Mouse (Mus musculus): ENCODE results near the gene CN725425.

DNA sequence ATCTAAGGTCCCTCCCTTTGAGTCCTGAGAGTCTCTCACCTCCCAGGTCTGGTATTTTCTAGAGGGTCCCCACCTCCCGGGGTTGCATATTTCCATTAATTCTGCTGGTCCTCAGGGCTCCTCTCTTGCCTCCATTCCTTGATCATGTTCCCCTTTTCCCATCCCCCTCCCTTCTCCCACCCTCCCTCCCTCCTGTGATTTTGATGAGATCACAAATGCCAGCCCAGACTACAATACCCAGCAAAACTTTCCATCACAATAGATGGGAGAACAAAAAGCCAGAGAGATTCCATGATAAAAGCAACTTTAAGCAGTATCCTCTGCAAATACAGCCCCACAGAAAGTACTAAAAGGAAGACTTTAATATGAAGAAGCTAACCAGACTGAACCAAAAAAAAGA lies 64.6 kb downstream of the CN725425 start:
- TF ChIP-seq POLR2A (IDR thresholded peaks at IDR 0.05; ENCODE audit: borderline replicate concordance, insufficient read depth, low read length) (no peak), CTCF (IDR thresholded peaks at IDR 0.05; ENCODE audit: borderline replicate concordance, insufficient read depth, low read depth, low read length) (no peak)
